Mouse (Mus musculus): ENCODE data around the gene Tsc22d1. TPM values are rescaled to one million over a fixed set of nuclear protein-coding genes. Genes with fewer than 3 reads are reported as not detected.

Gene Tsc22d1
- polyA plus RNA-seq, 1 experiment from 2014 or later: 499 TPM

DNA sequence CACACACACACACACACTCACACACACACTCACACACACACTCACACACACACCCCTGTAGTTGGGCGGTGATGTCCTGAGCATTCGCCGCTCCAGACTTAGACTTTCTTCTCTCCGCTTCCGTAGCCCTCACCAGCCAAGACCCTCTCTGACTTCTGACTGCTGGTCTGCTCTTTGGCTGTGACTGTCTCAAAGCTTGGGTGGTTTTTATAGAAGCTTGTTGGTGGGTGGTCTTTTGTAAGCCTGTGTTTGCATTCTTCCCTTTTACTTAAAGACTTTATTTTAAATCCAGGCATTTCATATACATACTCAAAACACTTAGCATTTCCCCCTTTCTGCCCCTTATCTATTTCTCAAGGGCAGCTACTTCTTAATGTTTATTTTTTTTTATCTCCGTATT lies 84.7 kb downstream of the Tsc22d1 start:
- no peaks in the 10 kb centered on the region for H3K36me3 ChIP-seq (ENCODE audit: control insufficient read depth, insufficient read depth, low read length)
- no peaks in the 10 kb centered on the region for H3K9me3 ChIP-seq (ENCODE audit: control insufficient read depth, low read length)
- 0 out of 2 replicates have a peak, but pooled peaks cover 2% of the 10 kb centered on the region for H3K4me1 ChIP-seq (ENCODE audit: control insufficient read depth, insufficient read depth, low read length)
- H3K27me3 ChIP-seq (replicated peaks; ENCODE audit: control insufficient read depth, insufficient read depth, low read length): no peaks in the 10 kb centered on the region
- ATAC-seq (ENCODE audit: low read depth) (no peak), DNase-seq (ENCODE audit: low spot score) (no peak)
- WGBS: 80% methylated on average over 6 of the region's 6 CpGs
- H3K4me3 ChIP-seq (ENCODE audit: low read depth, low read length): no peak overlapping the region
- H3K4me2 ChIP-seq (ENCODE audit: low read depth, low read length): no peak overlapping the region
- no peak overlapping the region for H3K27ac ChIP-seq (replicated peaks; ENCODE audit: low read depth, low read length)
- H3K9ac ChIP-seq (ENCODE audit: low read depth, low read length): no peak overlapping the region

DNA sequence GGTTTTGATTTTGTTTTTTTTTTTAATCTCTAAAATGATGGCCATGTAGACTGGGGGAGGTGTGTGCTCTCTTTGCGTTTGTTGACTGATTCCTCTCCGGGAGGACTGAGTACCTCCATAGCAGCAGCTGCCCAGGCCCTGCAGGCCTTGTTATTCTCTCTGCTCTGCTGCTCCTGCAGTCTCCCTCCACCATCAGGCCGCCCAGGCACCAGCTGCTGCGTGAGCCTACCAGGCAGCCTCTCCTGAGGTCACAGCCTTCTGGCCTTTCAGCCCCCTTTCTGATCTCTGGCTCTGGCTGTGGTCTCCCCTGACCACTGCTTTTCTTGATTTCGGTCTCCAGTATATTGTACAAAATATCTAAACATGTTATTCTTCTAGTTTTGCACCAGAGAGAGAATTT lies 85.3 kb downstream of the Tsc22d1 start:
- H3K9ac ChIP-seq (ENCODE audit: low read depth, low read length): no peak overlapping the region
- H3K27ac ChIP-seq (replicated peaks; ENCODE audit: low read depth, low read length): no peak overlapping the region
- 27% methylated on average over 5 of the region's 5 CpGs for WGBS
- no peaks in the 10 kb centered on the region for H3K9me3 ChIP-seq (ENCODE audit: control insufficient read depth, low read length)
- 0 out of 2 replicates have a peak, but pooled peaks cover under 1% of the 10 kb centered on the region for H3K4me1 ChIP-seq (ENCODE audit: control insufficient read depth, insufficient read depth, low read length)
- no peak overlapping the region for H3K4me2 ChIP-seq (ENCODE audit: low read depth, low read length)
- no peaks in the 10 kb centered on the region for H3K27me3 ChIP-seq (replicated peaks; ENCODE audit: control insufficient read depth, insufficient read depth, low read length)
- ATAC-seq (ENCODE audit: low read depth) (no peak), DNase-seq (ENCODE audit: low spot score) (no peak)
- H3K36me3 ChIP-seq (ENCODE audit: control insufficient read depth, insufficient read depth, low read length): no peaks in the 10 kb centered on the region
- H3K4me3 ChIP-seq (ENCODE audit: low read depth, low read length): no peak overlapping the region

- Histone ChIP-seq H3K27ac (replicated peaks; ENCODE audit: low read depth, low read length) (peak overlapping the region; percentile 99), H3K4me1 (ENCODE audit: control insufficient read depth, insufficient read depth, low read length) (0 out of 2 replicates have a peak, but pooled peaks cover 8% of the 10 kb centered on the region), H3K36me3 (ENCODE audit: control insufficient read depth, insufficient read depth, low read length) (peaks cover 21% of the 10 kb centered on the region), H3K4me3 (ENCODE audit: low read depth, low read length) (peak overlapping the region; percentile 61), H3K9me3 (ENCODE audit: control insufficient read depth, low read length) (no peaks in the 10 kb centered on the region), H3K9ac (ENCODE audit: low read depth, low read length) (no peak overlapping the region), H3K27me3 (replicated peaks; ENCODE audit: control insufficient read depth, insufficient read depth, low read length) (no peaks in the 10 kb centered on the region), H3K4me2 (ENCODE audit: low read depth, low read length) (peak overlapping the region; percentile 94)
- 4% methylated on average over 13 of the region's 13 CpGs for WGBS
- ATAC-seq (ENCODE audit: low read depth): no peak
- peak; percentile 85 for DNase-seq (ENCODE audit: low spot score)
Measured at GRCm38 (mm10) chr14:76503231-76503851, 88.6 kb downstream of the Tsc22d1 start.

DNA sequence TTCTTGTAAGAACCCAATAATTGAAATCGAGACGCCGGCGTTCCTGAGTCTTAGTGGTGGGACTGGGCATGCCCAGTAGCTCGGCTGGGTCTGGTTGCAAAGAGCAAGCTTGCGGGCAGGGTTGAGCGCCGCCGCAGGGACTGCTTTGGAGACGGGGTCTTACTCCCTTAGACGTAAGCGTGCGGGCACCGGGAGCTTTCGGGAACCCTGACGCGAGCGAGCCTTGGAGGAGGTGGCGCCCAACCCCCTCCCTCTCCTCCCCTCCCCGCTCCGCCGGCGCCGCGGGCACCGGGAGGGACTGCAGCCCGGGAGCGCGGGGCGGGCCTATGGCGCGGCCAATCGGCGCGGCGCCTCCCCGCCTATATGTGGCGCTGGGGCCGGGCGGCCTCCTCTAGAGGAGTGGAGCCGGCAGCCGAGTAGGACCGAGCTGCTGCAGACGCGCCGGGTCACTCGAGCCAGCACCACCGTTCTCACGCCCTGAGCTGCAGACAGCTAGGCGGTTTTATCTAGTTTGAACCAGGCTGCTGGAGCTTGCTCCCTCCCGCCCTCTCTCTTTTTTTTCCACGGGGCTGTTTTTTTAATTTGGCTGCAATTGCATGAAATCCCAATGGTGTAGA lies 89.5 kb downstream of the Tsc22d1 start:
- Histone ChIP-seq H3K36me3 (ENCODE audit: control insufficient read depth, insufficient read depth, low read length) (peaks cover 21% of the 10 kb centered on the region), H3K27ac (replicated peaks; ENCODE audit: low read depth, low read length) (peak overlapping the region; percentile 99), H3K27me3 (replicated peaks; ENCODE audit: control insufficient read depth, insufficient read depth, low read length) (no peaks in the 10 kb centered on the region), H3K4me2 (ENCODE audit: low read depth, low read length) (peak overlapping the region; percentile 94), H3K9ac (ENCODE audit: low read depth, low read length) (peak overlapping the region; percentile 95), H3K4me1 (ENCODE audit: control insufficient read depth, insufficient read depth, low read length) (0 out of 2 replicates have a peak, but pooled peaks cover 8% of the 10 kb centered on the region), H3K9me3 (ENCODE audit: control insufficient read depth, low read length) (no peaks in the 10 kb centered on the region), H3K4me3 (ENCODE audit: low read depth, low read length) (peak overlapping the region; percentile 61)
- DNase-seq (ENCODE audit: low spot score) (peak; percentile 97), ATAC-seq (ENCODE audit: low read depth) (peak; percentile 93)
- WGBS: 0% methylated on average over 19 of the region's 52 CpGs

DNA sequence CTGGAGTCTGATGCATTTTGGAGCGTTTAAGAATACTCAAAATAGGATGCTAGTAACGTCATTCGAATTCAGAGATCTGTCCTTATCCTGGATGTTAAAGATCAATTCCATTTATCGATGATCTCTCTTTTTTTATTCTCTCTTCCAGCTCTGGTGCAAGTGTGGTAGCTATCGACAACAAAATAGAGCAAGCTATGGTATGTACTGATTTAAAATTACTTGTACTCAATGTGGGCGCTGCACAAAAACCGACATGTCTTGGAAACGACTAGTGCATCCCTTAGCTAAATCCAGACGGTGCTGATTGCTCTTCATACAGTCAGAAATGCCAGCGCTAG lies 90.3 kb downstream of the Tsc22d1 start:
- Histone ChIP-seq H3K9ac (ENCODE audit: low read depth, low read length) (peak overlapping the region; percentile 95), H3K36me3 (ENCODE audit: control insufficient read depth, insufficient read depth, low read length) (peaks cover 25% of the 10 kb centered on the region), H3K27ac (replicated peaks; ENCODE audit: low read depth, low read length) (peak overlapping the region; percentile 99), H3K4me1 (ENCODE audit: control insufficient read depth, insufficient read depth, low read length) (0 out of 2 replicates have a peak, but pooled peaks cover 8% of the 10 kb centered on the region), H3K4me2 (ENCODE audit: low read depth, low read length) (peak overlapping the region; percentile 94), H3K27me3 (replicated peaks; ENCODE audit: control insufficient read depth, insufficient read depth, low read length) (no peaks in the 10 kb centered on the region), H3K4me3 (ENCODE audit: low read depth, low read length) (peak overlapping the region; percentile 61), H3K9me3 (ENCODE audit: control insufficient read depth, low read length) (no peaks in the 10 kb centered on the region)
- DNase-seq (ENCODE audit: low spot score) (no peak), ATAC-seq (ENCODE audit: low read depth) (no peak)
- WGBS: 0% methylated on average over 10 of the region's 10 CpGs

- peak; percentile 83 for ATAC-seq (ENCODE audit: low read depth)
Measured at GRCm38 (mm10) chr14:76505439-76506220, 90.9 kb downstream of the Tsc22d1 start.

GRCm38 (mm10) chr14:76506425-76507205 lies 91.9 kb downstream of the Tsc22d1 start:
- Histone ChIP-seq H3K27me3 (replicated peaks; ENCODE audit: control insufficient read depth, insufficient read depth, low read length) (no peaks in the 10 kb centered on the region), H3K4me1 (ENCODE audit: control insufficient read depth, insufficient read depth, low read length) (0 out of 2 replicates have a peak, but pooled peaks cover 8% of the 10 kb centered on the region), H3K9me3 (ENCODE audit: control insufficient read depth, low read length) (no peaks in the 10 kb centered on the region), H3K4me2 (ENCODE audit: low read depth, low read length) (peak overlapping the region; percentile 94), H3K9ac (ENCODE audit: low read depth, low read length) (peak overlapping the region; percentile 95), H3K36me3 (ENCODE audit: control insufficient read depth, insufficient read depth, low read length) (peaks cover 29% of the 10 kb centered on the region), H3K27ac (replicated peaks; ENCODE audit: low read depth, low read length) (peak overlapping the region; percentile 99), H3K4me3 (ENCODE audit: low read depth, low read length) (peak overlapping the region; percentile 61)
- no peak for ATAC-seq (ENCODE audit: low read depth)
- no peak for DNase-seq (ENCODE audit: low spot score)
- WGBS: 48% methylated on average over 27 of the region's 27 CpGs

More at GRCm38 (mm10) chr14:76505439-76506220, 90.9 kb downstream of the Tsc22d1 start:
- H3K36me3 ChIP-seq (ENCODE audit: control insufficient read depth, insufficient read depth, low read length): peaks cover 29% of the 10 kb centered on the region
- H3K9me3 ChIP-seq (ENCODE audit: control insufficient read depth, low read length): no peaks in the 10 kb centered on the region
- whole genome bisulfite sequencing: 0% methylated on average over 30 of the region's 31 CpGs
- no peaks in the 10 kb centered on the region for H3K27me3 ChIP-seq (replicated peaks; ENCODE audit: control insufficient read depth, insufficient read depth, low read length)
- DNase-seq (ENCODE audit: low spot score): peak; percentile 98
- H3K4me2 ChIP-seq (ENCODE audit: low read depth, low read length): peak overlapping the region; percentile 94
- peak overlapping the region; percentile 99 for H3K27ac ChIP-seq (replicated peaks; ENCODE audit: low read depth, low read length)
- H3K9ac ChIP-seq (ENCODE audit: low read depth, low read length): peak overlapping the region; percentile 95
- 0 out of 2 replicates have a peak, but pooled peaks cover 8% of the 10 kb centered on the region for H3K4me1 ChIP-seq (ENCODE audit: control insufficient read depth, insufficient read depth, low read length)
- peak overlapping the region; percentile 61 for H3K4me3 ChIP-seq (ENCODE audit: low read depth, low read length)

DNA sequence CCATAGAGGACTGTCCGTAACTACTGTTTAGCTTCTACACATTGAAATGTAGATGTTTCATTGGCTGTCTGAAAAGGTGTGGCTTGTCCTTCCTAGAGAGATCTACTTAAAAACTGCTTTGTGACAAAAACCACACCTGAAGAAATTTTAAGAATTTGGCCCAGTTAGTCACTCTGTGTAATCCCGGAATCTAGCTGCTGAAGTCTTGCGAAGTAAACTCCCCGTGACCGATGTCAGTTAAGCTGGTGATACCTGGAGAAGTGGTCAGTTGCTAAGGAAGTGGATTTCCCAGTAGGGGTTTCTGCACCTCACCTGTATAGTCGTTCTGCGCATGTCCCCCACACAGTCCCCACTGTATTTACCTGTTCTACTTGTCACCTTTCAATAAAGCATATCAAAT lies 92.6 kb downstream of the Tsc22d1 start:
- Histone ChIP-seq H3K4me3 (ENCODE audit: low read depth, low read length) (peak overlapping the region; percentile 61), H3K27me3 (replicated peaks; ENCODE audit: control insufficient read depth, insufficient read depth, low read length) (no peaks in the 10 kb centered on the region), H3K36me3 (ENCODE audit: control insufficient read depth, insufficient read depth, low read length) (peaks cover 29% of the 10 kb centered on the region), H3K9ac (ENCODE audit: low read depth, low read length) (peak overlapping the region; percentile 95; the same call in 1 of the 2 replicates), H3K4me1 (ENCODE audit: control insufficient read depth, insufficient read depth, low read length) (0 out of 2 replicates have a peak, but pooled peaks cover 8% of the 10 kb centered on the region), H3K4me2 (ENCODE audit: low read depth, low read length) (peak overlapping the region; percentile 94), H3K27ac (replicated peaks; ENCODE audit: low read depth, low read length) (peak overlapping the region; percentile 99; the same call in 1 of the 2 replicates), H3K9me3 (ENCODE audit: control insufficient read depth, low read length) (no peaks in the 10 kb centered on the region)
- ATAC-seq (ENCODE audit: low read depth): no peak
- no peak for DNase-seq (ENCODE audit: low spot score)
- 89% methylated on average over 7 of the region's 7 CpGs for WGBS

All from embryonic facial prominence, embryonic 14.5 days (tissue).